Mouse (Mus musculus): Measurements from ENCODE around the gene Ak8.

Ak8 gene

DNA sequence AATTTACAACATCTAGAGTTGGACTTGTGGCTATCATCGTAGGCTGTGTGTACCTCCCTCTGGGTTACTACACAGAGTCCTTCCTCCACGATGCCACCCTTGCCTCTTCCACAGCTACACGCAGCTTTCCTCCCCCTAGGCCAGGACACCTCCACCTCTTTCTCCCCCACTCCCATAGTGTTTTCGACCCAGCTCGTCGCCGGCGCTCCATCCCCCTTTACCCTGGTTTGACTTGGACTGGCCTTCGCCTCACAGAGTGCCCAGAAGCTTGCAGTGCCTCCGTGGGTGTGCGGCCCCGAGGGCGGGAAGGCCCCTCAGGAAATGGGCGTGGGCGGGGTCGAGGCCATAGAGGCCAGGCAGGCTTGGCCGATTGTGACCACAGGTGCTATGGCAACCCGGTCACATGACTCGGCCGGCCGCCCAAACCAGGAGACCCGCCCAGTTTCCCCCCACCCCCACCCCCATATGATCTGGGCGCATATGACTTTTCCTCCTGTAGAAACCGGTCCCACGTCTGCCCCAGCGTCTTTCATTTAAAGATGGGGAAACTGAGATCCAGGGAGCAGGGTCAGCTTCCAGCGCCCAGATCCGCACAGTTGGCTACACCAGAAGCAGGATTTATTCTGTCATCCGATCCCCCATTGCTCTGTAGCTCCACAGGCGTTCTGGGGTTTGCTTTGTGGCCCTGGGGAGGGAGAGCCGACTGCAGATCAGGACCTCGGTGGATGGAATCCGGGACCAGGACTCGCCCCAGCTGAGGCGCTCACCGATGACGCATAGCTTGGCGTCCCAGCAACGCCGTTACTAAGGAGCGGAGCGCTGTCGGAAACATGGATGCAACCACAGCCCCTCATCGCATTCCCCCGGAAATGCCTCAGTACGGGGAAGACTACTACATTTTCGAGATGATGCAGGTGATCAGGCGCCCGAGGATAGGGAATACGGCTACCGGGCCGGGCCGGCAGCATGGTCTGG, at the start of gene Ak8, which contains the start of gene Spaca9:
TSS of gene Ak8 (plus strand) at position 804 of the 975 bp plus-strand sequence.
TSS of gene Spaca9 (minus strand) at position 367 of the 975 bp plus-strand sequence.
- DNase-seq, result peak; percentile 91

DNA sequence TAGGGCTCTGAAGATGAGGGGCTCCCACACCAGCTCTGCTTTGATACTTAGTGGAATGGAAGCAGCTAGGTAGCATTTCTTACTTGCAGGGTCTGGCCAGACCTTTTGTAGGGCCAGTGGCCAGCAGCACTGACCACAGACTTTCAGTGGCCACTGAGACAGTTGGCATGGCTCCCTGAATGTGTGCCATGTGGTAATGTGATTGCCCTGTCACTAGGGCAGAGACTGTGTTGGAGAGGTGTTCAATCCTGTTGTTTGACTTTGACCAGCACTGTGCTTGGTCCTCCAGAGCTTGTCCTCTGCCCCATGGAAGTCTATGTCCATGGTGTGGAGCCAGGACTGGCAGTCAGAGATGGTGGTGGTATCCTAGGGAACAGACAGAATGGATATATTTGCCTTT, 49.4 kb upstream of the Ak8 start:
- DNase-seq, result no peak

DNA sequence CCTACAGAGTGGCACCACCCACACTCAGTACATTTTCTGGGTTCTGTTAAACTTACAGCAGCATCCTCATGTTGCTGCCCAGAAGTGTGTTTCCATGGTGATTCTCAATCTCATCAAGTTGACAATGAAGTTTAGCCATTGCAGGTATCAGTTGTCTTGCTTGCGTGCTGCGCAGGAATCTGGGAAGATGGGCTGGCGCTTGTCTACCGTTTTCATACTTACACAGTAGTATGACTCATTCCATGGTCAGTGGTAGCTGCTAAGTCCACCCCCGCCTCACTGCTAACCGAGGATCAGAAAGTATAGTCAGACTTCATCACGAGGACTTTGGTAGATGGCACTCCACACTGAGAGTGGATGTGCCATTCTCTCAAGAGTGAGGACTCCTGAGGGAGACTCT, 46.6 kb upstream of the Ak8 start:
- no peak for DNase-seq

DNA sequence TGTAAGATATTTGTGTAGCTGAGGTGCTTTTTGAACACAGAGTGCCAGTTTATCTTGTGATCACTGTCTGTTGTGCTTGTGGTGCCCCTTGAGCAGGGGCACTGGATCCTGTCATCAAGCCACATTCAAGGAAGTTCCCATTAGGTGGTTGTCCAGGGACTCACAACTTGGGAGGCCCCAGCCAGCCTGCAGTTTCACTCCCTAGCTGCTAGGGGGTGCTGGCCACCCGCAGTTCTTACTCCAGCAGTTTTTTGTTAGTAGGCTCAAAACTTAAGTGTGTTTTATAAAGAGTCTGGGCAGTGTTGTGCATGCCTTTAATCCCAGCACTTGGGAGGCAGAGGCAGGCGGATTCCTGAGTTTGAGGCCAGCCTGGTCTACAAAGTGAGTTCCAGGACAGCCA, 45.7 kb upstream of the Ak8 start:
- DNase-seq, result peak; percentile 38

DNA sequence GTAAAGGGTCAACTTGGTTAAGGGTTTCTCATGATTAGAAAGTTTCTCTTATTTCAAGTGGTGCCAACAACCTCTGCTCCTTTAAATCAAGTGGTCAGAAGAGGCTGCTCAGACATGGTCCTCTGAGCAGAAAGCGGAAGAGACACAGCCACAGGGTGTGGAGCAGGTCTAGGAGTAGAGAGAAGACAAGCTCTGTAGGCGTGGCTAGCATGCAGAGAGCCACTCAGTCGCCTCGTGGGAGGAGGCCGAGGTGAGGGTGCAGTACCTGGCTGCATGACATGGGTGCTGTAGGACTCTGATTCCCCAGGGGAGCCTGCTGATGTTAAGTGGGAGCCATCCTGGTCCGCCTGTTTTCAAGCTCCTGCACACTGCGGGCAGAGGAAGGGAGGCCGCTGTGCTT, 43.7 kb upstream of the Ak8 start:
- no peak for DNase-seq

DNA sequence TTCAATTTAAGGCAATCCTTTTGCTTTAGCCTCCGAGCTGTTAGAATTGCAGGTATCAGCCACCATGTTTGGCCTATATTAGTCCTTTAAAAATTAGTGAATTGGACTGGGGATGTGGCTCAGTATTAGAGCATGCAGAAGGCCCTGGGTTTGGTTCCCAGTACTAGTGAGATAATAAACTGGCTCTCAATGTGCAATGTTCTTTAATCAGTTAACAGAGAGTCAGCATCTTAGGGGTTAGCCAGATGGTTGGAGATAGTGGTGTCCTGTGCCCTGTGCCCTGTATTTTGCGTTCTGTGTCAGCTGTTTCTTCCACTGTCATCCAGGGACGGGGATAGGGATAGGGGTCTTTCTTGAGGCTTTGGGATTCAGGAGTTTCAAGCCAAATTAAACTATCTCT, 37.1 kb upstream of the Ak8 start:
- no peak for DNase-seq

DNA sequence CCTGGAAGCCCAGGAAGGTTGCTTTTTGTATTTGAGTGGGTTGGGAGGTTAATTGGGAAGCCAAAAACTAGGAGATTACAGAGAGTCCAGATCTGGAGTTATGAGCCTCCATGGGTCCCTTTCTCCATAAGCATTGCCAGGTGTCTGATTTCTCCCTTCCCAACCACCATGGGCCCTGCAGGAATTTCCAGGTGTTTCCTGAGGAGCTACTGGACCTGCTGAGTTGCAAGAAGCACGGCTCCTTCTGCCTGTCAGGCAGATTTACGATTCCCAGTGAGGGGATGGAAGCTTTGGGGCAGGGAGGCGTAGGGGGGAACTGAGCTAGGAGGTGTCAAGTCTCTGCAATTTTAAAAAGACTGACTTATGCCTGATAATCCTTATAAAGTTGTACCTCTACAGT, 34.1 kb upstream of the Ak8 start:
- DNase-seq, result peak; percentile 6

DNA sequence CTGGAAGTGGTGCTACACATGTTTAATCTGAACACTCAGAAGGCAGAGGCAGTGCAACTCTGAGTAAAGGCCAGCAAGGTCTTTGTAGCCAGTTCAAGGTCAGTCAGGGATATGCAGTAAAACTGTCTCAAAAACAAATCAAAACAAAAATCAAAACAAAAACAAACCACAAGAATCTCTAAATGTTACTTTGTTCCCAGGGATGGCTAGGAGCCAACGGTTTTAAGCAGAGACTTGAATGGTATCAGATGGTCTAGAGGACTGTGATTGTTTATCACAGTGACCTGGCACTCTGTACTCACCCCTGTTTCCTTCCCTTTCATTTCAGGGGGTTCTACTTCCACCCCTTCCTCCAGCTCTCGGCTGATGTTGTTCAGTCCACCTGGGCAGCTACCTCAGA, 28.5 kb upstream of the Ak8 start:
- no peak for DNase-seq

DNA sequence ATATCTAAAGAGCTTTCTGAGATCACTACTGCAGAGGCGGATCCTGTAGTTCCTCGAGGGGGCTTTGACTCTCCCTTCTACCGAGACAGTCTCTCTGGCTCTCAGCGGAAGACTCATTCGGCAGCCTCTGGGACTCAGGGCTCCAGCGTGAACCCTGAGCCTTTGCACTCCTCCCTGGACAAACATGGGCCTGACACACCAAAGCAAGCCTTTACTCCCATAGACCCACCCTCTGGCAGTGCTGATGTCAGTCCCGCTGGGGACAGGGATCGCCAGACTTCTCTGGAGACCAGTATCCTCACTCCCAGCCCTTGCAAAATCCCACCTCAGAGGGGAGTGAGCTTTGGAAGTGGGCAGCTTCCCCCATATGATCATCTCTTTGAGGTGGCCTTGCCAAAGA, 24.0 kb upstream of the Ak8 start:
- no peak for DNase-seq

DNA sequence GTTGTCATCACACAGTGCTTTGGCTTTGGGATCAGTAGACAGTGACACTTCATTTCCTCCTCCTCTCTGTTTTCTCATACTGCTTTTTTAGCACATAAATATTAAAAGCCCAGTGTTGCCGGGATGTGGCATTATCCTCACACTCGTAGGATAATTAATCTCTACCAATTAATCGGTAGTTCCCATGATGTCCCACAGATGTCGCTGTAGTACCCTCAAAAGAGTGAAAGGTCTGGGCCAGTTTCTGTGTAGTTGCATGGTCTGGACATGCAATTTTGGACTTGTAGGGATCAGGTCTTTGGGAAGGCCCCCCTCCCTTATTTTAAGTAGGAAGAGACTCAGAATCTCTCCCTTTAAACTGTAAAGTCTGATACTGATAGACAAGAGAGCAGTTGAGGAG, 19.3 kb upstream of the Ak8 start:
- peak; percentile 60 for DNase-seq

DNA sequence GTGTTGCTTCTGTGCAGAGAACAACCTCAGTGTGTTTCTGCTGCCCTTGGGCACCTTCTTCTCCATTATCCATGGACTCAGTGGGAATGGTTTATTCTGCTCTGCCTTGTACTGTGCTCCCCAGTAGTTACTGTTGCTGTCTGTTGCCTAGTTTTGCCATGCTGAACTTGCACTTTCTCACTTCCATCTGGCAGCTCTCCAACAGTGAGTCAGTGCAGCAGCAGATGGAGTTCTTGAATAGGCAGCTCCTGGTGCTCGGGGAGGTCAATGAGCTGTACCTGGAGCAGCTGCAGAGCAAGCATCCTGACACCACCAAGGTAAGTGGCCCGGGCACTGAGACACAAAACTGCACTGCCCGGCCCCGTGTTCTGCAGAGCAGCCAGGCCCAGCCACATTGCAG, 18.2 kb upstream of the Ak8 start:
- no peak for DNase-seq

DNA sequence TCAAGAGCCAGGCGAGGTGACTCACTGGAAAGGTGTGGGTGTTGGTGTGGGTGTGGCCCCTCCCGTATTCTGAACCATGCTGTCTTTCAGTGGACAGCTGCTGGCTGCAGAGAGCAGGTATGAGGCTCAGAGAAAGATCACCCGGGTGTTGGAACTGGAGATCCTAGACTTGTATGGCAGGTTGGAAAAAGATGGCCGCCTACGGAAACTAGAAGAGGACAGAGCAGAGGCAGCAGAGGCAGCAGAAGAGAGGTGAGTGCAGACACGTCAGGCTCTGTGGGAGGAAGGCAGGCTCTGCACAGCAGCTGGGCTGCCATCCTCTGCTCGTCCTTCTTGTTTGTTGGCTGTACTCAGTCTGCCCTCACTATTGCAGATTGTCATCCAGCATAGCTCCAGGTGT, 14.1 kb upstream of the Ak8 start:
- no peak for DNase-seq

DNA sequence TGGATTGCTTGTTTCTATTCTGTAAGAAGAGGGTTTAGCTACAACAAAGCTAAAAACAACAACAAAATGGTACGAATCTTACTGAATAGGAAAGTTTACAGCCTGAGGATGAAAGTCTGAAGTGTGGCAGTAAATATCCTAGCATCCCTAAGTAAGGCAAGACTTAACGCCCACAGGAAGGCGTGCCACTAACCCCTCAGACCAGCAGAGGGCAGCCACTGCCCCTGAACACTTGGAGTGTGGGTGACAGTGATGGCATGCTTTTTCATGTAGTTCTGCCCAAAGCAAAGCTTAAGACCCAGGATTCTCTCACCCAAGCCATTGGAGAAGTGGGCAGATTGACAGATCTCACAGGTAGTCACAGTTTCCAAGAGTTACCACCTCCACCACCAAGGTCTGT, 11.5 kb upstream of the Ak8 start:
- peak; percentile 62 for DNase-seq

DNA sequence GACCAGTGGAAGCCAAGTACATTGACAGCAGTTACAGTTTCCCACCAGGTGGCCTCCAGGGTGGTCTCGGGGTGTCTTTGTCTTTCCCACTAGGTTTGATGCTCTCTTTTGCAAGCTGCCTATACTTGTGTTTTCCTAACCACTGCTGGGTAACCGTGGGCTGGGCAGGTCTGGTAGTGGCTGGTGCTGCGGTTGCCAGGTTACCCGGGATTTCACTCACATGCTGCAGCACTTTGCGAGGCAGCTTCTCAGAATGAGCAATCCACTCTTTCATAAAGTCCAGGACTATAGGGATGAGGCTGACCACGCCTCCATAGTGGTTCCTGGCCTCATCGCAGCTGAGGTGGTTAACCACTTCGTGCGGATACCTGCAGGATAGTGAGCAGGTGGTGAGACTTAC, 7.3 kb upstream of the Ak8 start:
- DNase-seq, result no peak

DNA sequence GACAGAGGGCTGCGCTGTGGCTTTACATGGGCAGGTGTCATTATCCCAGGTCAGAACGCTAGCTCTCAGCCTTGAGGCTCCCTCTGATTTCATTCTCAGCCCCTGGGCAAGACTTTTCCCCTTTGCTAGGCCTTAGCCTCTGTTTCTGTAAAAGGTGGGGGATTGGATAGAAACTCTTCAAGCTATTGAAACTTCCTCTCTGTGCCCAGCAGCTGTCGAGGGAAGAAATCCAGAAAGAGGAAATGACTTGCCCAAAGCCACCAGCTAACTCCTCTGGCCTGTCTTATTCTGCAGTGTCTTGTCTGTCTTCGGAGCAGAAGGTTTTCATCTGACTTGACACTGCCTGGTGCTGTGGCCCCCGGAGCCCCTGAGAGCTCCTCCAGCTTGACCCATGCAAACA, 1.4 kb upstream of the Ak8 start:
- DNase-seq, result no peak

DNA sequence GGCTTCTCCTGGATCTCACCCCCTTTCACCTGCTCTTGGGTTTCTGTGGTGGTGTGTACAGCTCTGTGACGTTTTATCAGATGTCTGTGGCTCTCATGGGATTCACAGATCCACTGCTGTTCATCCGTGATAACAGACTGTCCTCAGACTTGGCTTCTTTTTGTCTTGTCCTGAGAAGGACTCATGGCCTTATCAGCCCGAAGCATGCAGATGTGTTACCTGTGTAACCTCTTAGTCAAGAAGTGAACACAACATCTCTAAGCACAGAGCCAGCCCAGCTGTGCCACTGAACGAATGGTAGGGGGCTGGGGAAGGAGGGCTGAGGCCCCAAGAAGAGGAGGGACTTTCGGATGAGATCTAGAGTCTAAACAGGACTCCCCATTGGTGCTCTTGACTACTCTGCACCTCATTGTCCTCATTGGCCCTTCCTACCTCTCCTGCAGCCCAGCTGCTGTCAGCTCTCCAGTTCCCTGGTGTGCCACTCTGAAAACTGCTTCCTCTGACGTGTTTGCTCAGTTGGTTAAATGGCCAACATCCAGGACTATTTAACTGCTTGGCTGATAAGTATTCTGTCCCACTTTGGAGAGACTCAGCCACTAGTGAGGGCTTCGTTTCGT, 1.8 kb downstream of the Ak8 start:
- DNase-seq, result no peak

DNA sequence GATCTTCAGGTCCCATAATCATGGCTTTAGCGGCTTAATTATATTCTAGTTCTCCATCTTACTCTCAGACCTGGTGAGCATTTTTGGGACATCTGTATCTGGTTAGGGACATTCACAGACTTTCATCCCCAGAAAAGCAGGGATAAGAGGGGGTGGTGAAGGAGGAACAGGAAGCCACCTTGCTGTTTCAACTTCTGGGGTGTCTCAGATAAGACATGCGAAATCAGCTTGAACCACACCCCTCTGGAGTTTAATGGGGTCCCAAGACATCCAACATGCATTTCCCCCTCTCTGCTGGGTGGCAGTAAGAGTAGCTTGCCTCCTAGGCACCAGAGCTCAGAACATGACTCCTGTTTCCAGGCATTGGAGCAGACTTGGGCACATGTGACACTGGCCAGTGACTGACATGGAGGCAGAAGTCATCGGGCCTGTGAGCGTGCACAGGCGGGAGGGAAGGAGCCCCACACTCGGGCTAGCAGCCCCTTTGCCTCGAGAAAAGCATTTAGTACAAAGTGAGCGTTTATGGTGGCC, 6.2 kb downstream of the Ak8 start:
- DNase-seq, result no peak

DNA sequence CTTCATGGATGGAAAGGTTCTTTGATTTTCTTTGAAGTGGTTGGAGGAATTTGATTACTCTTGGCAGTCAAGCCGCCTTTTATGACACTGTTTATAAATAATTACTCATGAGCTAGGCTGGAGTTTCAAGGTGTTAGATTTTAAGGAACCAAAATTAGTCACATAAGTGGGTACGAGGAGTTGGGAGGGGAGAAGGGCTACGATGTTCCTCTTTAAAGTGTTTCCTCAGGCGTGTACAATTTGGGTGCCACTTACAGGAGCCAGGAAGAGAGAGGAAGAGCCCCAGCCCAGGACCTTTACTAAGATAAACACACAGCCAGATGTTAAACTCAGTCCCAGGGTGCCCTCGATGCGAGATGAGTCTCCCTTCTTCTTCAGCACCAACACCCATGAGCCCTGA, 6.8 kb downstream of the Ak8 start:
- no peak for DNase-seq

DNA sequence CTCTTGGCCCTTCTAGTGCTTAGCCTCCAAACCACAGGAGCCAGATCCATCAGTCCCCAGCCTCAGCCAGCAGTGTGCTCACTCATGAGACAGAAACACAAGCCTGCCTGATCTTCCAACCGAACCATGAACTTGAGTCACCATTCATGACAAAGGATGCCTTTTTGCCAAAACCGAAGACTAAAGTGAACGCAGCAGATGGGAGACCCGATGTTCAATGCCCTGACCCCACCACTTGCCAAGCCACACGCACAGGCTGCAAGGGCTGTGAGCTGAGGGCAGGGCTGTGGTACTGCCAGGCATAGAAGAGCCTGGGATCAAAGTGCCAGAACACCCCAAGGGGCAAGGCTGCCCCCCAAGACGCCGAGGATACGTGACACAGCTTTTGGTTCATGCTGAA, 13.1 kb downstream of the Ak8 start:
- DNase-seq, result no peak

DNA sequence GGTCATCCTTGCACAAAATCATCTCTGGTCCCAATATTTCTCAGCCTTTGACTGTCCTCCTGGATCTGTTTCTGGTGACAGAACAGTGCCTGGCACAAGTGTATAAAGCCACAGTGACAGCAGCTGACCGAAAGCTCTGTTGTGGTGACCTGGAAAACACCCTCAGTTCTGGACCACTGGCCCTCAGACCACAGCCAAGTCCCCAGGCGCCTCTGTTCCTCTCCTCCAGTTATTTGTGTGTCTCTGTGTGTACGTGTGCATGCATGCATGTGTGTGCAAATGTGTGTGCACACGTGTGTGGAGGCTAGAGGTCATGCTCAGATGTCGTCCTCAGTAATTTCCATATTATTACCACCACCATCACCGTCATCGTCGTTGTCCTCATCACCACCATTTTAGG, 22.5 kb downstream of the Ak8 start:
- no peak for DNase-seq

DNA sequence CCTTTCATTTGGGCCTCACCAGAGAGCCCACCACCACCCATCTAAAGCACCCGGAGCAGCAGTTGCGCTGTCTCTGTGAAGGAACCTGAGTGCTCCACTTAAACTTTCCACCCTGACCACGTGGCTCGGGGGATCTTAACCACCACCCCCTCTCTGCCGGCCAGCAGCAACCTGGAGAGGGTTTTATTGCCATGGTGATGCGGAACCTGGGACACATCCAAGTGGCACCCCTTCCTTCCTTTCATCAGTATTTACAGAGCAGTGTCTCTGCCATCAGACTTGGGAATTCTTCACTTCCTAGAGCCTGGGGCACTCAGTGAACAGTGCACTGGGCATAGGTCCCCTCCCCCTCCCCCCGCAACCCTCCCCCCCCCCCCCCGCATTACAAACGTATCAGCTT, 23.9 kb downstream of the Ak8 start:
- DNase-seq, result no peak

DNA sequence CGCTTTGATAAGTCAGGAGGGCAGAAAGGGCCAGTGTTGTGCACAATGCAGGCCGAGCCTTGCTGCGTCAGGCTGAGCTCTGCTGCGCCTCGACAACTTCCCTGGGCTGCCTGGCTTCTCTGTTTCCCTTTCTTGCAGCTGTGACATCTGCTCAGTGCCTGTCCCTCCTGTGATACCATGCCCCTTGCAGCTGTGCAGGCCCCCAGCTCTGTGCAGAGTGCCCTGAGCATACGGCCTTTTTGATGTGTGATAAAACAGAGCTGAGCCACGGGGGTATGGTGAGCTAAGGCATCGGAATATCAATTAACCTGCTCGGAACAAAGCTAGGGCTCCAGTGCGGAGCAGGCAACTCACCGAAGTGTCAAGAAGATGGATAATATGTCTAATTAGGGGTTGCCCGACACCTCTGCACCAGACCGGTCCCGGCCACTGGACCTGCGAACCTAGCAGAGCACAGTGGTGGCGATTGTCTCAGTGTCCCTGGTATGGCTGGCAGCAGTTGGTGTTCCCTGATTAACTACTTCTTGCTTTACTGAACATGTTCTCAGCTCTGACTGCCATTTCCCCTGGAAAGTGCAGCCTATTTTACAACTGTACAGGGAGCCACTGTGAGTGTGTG, 27.9 kb downstream of the Ak8 start:
- DNase-seq, result peak; percentile 49

DNA sequence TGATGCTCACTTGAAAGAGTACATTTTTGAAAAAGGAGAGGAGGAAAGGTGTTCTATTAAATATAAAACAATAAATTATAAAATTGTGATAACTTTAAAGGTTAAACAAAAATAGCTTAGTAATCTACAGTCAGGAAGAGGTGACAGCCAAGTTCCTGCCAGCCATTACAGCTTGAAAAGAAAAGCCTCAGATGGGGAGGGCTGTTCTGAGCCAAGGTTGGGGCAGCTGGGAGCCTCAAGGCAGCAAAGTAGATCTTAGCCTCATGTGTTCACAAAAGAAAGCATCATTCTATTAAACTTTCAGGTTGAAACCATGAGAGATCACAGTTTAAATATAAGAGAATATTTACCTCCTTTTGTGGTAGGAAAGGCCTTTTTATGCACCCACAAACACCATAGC, 30.7 kb downstream of the Ak8 start:
- no peak for DNase-seq

DNA sequence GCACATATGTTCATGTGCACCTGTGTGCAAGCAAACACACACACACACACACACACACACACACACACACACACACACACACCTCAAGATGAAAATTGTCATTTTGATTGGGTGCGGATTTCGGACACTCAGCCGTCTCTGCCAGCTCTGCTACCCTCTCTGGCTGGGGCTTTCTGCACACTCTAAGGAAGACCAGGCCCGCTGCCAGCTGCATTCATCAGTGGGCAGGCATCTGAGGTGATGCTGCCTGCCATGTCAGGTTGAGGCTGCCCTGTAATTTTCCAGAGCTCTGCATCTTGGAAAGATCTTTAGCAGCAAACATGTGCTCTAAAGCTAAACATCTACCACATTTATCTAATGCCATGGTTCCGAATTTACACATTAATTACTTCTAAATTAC, 37.1 kb downstream of the Ak8 start:
- no peak for DNase-seq

All from embryo, embryonic 11 days (tissue).